Mouse (Mus musculus) erythroblast, adult 5-6 weeks (primary cell): ENCODE results near the gene Gm49425. TPM values are rescaled to one million over a fixed set of nuclear protein-coding genes. Genes with fewer than 3 reads are reported as not detected.
"Not testable (repeated sequence)": the region's sequence is repeated elsewhere in the genome, so short reads cannot be mapped to it uniquely, and the experiment has no call there.

Experiments used
- ATAC-seq: replicated peaks from 2 replicates; pipeline ENCODE4 v1.8.0; 2016; ENCODE audit warnings: moderate number of reproducible peaks, mild to moderate bottlenecking, moderate TSS enrichment, inconsistent platforms; ENCODE audit not compliant: poor library complexity, low FRiP score, severe bottlenecking
- total RNA-seq, 2 experiments: library from RNA; stranded (forward) in 1 of 2; stranded (reverse) in 1 of 2; fragments of 150-400 nt in 1 of 2; fragments of 200-764, 138-1000 nt in 1 of 2; gene quantifications; 2 replicates each; pipeline versions ENCODE4 v1.2.3 to v1.2.4; 2015 to 2017; ENCODE audit warnings: low replicate concordance in 2 of 2

The Gm49425 gene
- total RNA-seq (2015; ENCODE audit: low replicate concordance) (not detected in 2 replicates), total RNA-seq (2017; ENCODE audit: low replicate concordance) (not detected in 2 replicates)

DNA sequence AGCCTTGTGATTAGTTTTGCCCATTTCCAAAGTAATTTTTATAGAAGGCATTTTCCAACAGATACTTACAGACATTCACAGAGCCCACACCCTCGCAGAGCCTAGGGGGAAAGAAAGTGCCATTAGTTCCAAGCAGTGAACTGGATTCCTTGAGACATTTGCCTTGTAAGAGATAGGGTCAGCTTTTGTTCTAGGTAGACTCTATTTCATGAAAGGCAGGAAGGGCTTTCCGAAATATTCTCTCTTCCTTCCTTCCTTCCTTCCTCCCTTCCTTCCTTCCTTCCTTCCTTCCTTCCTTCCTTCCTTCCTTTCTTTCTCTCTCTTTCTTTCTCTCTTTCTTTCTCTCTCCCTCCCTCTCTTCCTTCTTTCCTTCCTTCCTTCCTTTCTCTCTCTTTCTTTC lies at the start of gene Gm49425:
Gene Gm49425, minus strand, starts transcription at position 101 of the 400 bp plus-strand sequence.
- ATAC-seq, result not testable (repeated sequence)

DNA sequence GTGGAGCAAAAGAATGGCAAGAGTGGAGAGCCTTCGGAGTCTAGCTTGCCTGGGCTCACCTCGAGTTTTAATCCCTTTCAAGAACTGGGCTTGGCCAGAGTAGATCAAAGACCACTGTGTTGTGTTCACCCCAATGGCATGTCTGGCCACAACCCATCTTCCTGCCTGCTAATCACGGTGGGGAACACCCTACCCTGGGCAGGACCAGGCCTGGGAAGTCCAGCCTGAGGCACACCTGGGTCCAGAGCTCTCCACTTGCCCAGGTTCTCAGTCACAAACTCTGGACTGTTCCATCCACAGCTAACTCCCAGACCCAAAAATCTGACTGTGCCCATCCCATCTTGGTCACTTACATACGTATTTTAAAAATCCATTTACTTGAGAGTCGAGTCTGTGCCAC lies 45.8 kb upstream of the Gm49425 start, which contains the start of gene Krt90:
Gene Krt90, minus strand, starts transcription at position 101 of the 400 bp plus-strand sequence.
- no peak for ATAC-seq

DNA sequence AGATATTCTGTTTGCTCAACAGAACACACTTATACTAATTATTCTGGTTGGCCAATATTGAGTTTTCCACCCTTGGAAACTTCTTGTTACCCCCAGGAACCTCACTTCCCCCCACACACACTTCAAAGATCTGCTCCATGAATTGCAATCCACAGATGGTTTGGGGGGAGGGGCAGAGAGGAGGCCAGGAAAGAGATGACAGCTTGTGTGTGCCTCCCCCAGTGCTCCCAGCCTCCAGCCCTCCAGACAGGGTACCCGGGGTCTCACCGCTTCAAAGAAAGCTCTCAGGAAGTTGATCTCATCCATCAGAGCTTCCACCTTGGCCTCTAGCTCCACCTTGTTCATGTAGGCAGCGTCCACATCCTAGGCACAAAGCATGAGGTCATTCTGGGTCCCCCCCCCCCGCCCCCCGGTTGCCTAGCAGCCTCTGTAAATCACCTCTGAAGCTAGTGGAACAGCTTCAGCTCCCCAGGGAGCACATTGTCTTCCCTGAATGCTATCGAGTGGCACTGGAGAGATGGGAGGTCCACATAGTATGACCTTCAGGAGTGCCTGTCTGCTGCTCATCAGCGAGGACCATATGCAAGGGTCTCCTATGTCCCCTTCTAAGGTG lies 41.1 kb upstream of the Gm49425 start:
- no peak for ATAC-seq

DNA sequence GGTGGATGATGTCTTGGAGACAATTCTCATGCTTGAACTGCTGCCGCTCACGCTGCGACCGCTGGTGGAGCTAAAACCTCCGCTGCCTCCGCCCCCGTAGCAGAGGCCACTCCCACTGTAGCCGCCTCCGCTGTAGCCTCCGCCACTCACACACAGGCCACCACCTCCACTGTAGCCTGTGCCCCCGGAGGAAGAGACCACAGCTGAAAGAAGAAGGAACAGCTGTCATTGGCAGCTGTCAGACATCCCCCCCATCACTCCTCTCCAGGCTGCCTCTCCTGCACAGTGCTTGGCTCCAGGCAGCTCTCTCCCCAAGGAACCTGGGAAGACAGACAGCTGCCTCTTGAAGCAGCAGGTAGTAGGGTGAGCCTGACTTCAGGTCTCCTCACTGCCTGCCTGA lies 36.1 kb upstream of the Gm49425 start:
- no peak for ATAC-seq

DNA sequence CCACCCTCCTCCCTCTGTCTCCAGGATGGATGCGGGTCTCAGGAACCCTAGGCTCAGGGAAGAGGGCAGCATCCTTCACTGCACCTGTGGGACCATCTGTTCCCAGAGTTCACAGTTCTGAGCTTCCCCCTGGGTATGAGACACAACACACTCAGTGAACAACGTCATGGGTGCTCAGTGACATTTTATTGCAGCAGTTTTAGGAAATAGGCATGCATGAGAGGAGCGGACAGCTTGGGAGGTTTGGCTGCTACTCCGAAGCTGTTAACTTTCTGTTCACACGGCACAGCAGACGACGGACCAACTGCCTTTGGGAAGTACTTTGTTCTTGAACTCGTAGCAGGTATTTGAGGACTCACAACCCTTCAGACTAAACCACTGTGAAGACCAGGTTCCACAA lies 35.1 kb upstream of the Gm49425 start:
- ATAC-seq, result no peak

DNA sequence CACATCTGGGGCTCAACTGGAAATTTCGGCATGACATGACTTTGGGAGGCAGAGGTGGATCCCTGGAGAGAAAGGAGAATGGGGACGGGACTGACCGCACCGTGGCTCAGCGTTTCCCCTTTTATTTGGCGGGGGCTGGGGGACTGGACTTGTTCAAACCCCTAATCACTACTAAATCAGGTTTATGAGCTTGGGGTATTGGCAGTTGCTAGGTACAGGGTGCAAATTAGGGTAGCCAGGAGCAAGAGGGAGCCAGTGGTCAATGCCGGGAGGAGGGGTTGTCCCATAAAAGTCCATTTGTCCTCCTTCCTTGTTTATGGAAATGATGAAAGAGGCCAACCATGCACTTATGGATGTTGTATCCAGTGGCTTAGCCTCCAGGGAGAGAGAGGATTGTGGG lies 33.5 kb upstream of the Gm49425 start, which contains the start of gene Krt82:
Gene Krt82, minus strand, starts transcription at position 101 of the 400 bp plus-strand sequence.
- no peak for ATAC-seq

DNA sequence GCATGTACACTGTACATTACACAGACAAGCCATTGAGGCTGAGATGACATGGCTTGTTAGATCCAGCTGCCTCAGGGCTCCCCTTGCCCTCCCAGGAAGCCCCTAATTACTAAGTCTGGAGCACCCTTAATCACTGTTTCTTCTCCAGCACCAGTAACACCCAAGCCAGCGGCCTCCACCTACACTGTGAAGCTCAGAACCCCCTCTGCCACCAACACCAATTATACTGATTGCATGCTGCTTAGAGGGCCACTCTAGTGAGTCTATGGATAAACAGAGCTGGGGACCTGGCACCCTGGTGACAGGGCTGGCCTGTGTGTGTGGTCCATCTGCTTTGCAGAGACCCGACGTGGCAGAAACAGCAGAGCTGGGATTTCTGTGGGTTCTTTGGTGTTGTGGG lies 27.4 kb upstream of the Gm49425 start:
- ATAC-seq, result no peak

DNA sequence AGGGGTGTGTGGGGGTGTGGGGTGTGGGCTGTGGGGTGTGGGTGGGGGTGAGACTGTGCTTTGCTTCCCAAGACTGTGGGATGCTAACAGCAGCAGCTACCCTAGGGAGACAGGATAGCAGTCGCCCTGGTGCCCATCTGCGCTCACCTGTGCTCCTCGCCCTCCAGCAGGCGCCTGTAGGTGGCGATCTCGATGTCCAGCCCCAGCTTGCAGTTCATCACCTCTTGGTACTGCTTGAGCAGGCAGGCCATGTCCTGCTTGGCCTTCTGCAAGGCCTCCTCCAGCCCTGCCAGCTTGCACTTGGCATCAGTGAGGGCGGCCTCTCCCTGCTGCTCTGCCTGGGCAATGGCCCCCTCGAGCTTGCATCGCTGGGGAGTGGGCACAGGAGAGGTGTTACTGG lies 25.5 kb upstream of the Gm49425 start:
- ATAC-seq, result no peak

DNA sequence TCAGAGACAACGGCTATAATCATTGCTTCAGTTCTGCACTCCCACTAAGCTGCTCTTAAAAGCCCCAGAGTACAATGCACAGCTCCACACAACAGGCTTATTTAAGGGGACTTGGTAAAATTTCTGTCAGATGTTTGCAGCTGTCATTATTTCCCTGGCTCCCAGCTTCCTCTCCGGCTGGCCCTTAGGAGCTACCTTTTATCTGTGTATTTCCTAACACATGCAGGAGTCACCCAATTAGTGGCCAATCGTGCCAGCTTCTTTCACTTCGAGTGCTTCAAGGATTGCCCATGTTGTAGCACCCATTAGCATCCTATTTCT lies 21.5 kb upstream of the Gm49425 start:
- ATAC-seq, result no peak

DNA sequence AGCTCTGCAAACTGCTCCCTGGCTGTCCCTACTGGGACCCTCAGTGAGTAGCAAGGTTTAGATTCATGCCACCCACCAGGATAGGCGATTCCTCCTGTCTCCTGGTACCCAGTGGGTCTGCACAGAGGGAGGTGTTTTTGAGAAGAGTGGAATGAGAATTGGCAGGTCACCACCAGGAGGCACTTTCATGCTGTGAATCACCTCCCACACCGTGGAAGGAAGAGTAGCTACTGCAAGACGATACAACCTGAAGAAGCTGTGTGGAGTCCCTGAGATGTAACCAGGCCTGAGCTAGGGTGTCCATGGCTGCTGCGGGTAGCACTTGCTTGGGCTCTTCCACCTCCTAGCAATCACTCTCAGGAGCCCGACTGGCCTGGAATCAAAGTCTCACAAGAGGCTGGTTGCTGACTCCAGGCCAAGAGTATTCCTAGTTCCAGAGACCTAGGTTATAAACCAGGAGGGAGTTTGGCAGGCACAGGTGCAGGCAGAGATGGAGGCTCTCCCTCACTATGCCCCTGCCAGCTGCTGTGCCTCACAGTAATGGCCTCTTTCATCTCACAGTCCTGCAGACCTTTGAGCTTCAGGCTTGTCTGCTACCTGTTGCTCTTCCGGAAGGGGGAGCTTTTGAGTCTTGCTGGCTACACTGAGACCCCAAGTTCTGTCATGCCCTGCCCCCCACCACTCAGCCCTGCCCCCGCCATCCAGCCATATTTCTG lies 21.0 kb upstream of the Gm49425 start:
- ATAC-seq, result no peak

DNA sequence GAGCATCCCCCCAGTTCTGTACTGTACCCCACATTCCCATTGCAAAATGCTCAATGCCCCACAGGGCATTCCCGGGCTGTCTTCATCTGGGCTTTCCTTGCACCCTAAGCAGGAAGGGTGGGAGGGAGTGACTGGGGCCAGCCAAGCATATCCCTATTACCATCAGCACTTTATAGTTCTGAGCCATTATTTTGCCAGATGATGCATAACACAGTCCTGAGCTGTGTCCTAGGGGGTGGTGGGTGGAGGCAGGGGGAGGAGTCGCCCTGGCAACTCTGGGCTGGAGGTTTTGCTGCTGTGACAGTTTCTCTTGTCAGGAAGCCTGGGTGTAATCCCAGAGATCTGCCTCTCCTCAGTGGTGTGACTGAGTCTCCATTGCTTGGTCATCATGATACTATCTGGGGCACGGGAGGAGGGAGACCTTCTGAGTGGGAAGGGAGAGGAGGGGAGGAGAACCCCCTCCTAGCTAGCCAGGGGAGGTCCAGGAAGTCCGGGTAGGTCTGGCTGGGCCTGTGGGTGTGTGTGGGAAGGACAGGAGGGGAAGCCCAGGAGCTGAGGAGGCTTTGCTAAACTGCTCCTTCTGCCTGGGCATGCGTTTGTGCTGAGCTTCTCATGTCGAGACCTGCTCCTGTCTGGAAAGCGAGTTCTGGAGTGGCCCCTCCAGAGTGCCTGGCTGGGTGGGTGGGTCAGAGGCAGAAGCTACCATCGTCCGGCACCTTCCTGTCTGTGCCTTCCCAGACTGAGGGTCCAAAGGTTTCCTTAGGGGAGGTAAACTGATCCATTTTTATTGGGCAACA lies 19.2 kb upstream of the Gm49425 start:
- ATAC-seq, result no peak

DNA sequence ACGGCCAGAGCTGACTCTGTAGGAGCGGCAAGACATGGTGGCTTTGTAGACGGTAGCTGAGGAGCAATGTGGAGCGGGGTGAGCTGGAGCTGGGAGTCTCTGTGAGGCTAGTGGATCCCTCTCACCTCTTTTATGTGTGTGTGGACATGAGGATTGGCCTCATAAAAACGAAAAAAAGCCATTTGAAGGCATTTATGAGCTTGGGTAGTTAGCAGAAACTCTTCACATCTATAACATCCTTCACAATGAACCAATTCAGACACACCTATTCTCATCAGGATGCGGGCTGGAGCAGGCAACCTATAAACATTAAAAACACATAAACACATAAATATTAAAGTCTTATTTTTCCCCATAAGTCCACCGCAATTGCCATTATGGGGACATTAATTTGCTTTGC lies 15.7 kb upstream of the Gm49425 start, which contains the start of gene Krt84:
Gene Krt84, minus strand, starts transcription at position 101 of the 400 bp plus-strand sequence.
- ATAC-seq, result no peak

DNA sequence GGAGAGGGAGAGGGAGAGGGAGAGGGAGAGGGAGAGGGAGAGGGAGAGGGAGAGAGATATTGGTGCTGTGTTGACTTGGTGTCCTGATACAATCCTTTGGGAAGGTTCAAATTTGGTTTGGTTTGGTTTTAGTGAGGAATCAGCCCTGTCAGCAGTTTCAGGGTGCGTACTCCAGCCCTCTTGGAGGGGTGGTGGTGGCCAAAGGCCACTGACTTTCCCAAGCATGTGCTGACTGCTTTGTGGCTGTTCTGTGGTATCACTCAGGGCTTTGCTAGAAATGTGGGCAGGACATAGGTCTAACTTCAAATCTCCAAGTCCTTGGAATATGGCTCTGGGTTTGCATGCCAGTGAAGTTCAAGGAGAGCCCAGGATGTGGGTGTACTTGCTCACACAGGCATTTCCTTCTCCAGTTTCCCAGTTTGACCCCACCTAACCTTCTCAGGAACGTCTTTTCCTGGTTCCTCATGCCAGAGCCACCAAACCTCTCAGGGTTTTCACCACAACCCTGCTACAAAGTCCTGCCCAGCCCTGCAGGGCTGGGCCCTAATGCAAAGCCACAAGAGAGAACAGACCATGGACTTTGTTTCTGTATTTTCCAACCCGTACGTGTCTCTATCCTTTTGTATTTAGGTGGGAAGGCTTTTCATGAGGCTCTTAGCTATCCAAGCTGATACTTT lies 5.6 kb upstream of the Gm49425 start:
- ATAC-seq, result no peak

DNA sequence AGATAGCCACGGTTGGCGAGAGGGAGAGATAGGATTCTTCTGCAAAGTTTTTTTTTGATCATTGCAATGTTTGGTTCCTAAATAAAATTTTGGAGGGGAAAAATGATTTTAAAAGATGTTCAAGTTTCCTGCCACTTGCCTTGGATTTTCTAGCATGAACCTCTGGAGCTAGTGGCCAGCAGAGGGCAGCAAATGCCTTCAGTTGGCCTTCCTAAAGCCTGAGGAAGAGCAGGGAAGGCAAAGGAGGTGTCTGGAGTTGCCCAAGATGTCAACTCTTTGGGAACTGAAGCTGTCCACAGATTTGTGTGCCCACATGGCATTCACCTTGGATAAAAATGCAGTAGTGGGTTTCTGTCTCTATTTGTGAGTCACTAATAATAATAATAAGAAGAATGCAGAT lies 2.7 kb upstream of the Gm49425 start:
- ATAC-seq, result no peak

DNA sequence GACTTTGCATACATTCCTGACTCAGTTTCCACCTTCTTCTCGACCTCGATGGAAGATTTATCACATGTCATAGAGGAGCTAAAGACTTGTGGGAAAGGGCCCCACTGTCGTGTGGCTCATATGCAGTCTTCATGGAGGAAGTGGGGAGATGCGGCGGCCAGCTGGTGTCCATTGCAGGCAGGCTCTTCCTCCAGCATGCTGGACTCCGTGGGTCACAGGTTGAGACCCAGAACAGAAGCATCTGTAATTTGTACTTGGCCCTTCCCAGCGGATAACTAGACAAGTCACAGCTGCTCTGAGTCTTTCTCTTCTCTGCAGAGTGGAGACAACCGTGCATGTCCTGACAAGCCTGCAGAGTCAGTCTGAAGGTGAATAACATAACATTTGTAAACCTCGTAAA lies 8.8 kb downstream of the Gm49425 start:
- no peak for ATAC-seq

DNA sequence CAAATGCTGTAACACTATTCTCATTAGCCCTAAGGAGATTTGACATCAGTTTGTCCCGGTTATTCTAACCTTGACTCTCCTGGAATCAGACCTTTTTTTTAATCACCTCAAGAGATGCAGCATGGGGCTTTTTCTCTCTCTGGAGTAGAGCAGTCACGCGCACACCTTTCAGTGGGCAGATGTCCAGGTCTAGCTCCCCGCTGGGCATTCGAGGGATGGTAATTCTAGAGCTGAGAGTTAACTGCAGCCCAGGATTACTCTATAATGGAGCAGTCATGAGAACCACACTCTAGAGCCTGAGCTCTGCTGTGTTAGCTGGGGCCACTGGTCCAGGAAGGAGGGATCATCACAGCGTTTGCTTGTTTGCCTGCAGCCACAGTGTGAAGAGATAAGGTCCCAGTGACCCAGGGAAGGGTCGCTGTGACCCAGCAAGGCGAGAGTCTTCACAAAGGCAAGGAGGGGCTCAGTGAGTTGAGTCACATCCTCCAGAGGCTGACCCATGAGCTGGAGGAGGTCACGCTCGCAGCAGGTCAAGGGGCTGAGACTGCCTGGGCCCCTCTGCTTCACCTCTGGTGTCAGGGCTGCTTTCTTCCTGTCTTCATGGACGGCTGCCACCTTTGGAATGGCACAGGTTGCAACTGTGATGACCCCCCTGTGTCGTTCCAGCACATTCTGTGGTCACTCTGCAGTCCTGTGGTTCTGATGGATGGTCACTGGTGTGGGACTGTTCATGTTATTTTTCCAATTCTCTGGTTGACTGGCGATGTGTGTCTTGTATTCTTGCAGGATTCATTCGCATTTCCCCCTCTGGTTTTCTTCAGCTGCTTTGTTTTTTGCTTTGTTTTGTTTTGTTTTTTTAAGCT lies 9.9 kb downstream of the Gm49425 start:
- ATAC-seq, result no peak

DNA sequence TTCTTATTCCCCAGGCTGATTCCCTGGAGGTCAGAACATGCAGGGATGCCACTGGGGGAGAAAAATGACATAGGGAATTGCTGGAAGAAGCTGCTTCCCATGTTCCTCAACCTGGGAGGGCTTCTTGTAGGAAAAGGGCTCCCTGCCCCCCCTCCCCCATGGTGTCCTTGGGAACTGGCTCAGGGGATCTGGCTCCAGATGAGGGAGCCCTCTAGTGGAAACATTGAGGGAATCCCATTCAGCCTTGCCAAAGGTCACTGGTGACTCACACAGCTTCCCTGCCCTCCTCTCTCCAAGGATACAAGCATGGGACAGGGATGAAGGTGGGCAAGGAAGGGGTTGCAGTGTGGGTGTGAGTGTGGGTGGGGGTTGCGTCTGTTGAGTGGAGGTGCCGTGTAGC lies 19.9 kb downstream of the Gm49425 start:
- ATAC-seq, result no peak

DNA sequence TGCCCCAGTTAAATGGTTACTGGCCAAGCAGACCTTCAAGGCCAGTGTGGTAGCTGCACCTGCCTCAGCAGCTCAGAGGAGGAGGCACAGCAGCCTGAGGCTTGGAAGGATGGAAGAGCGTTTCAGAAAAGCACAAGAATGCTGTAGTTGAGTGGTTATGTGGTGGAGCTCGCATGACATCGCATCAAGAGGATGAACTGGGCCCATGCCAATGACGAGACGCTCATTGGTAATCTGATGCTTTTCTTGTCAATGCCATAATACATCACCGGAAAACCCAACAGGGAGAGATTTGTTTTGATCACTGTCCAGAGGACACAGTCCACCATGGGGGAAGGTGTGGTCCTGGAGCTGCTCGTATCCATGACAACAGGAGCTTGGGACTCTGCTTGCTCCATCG lies 21.8 kb downstream of the Gm49425 start:
- ATAC-seq, result no peak

DNA sequence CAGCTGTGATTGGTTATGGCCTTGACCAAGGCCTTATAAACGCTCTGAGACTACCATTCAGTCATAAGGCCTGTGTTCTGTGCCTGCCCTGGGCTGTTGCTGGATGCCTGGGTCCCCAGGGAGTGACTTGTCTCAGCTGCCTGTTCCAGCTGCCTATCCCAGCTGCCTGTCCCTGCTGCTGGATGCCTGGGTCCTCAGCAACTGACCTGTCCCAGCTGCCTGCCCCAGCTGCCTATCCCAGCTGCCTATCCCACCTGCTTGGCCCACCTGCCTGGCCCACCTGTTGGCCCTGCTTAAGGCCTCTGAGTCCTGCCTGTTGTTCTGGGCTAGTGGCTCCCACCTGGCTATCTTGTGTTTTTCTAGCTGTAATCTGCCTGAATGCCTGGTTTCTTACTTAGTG lies 22.9 kb downstream of the Gm49425 start:
- ATAC-seq, result no peak
